Mouse (Mus musculus) neutrophil, adult 83 days (primary cell): ENCODE measurements around the gene Prrc2a. TPM values are rescaled to one million over a fixed set of nuclear protein-coding genes. Genes with fewer than 3 reads are reported as not detected.

Source experiments
- total RNA-seq, 2 experiments: library from RNA; stranded (reverse); gene quantifications; one replicate each; pipeline ENCODE4 v1.2.4; 2023

Gene Prrc2a
- total RNA-seq, 2 experiments from 2014 or later: 180 to 195 TPM

Other genes with a start within 250 kb of the Prrc2a start
- 10 to 100 TPM; 60.2 to 63.2 TPM for gene Neu1, start 233.6 kb downstream of the Prrc2a start, total RNA-seq
- 100 to 1,000 TPM in 1 of 2 experiments, 10 to 100 TPM in 1; 58.3 to 134 TPM for gene Hspa1b, start 205.7 kb downstream of the Prrc2a start, total RNA-seq
- gene Gm20481, start 195.0 kb downstream of the Prrc2a start, total RNA-seq: not detected
- 100 to 1,000 TPM in 1 of 2 experiments, 10 to 100 TPM in 1; 86.4 to 244 TPM for gene Hspa1a, start 192.7 kb downstream of the Prrc2a start, total RNA-seq
- under 1 TPM in 1 of 2 experiments, not detected in 1; 0.20 TPM for gene Hspa1l, start 192.2 kb downstream of the Prrc2a start, total RNA-seq
- 10 to 100 TPM; 41.4 to 45.7 TPM for gene Lsm2, start 183.0 kb downstream of the Prrc2a start, total RNA-seq
- 10 to 100 TPM; 61.7 to 68.3 TPM for gene Vars, start 163.9 kb downstream of the Prrc2a start, total RNA-seq
- gene Vwa7, start 148.3 kb downstream of the Prrc2a start, total RNA-seq: under 1 TPM in 1 of 2 experiments, not detected in 1; 0.15 TPM
- 1 to 10 TPM; 1.3 to 2.1 TPM for gene Sapcd1, start 136.9 kb downstream of the Prrc2a start, total RNA-seq
- gene Msh5, start 118.2 kb downstream of the Prrc2a start, total RNA-seq: 10 to 100 TPM; 11.5 to 12.5 TPM
- 100 to 1,000 TPM; 262 to 285 TPM for gene Clic1, start 114.9 kb downstream of the Prrc2a start, total RNA-seq
- 1 to 10 TPM; 2.5 to 3.1 TPM for gene Ddah2, start 105.9 kb downstream of the Prrc2a start, total RNA-seq
- 1 to 10 TPM in 1 of 2 experiments, not detected in 1; 1.0 TPM for gene Ly6g6c, start 99.5 kb downstream of the Prrc2a start, total RNA-seq
- gene Mpig6b, start 98.7 kb downstream of the Prrc2a start, total RNA-seq: under 1 TPM in 1 of 2 experiments, not detected in 1; 0.26 TPM
- gene Ly6g6e, start 88.0 kb downstream of the Prrc2a start, total RNA-seq: not detected
- not detected for gene Ly6g6d, start 86.8 kb downstream of the Prrc2a start, total RNA-seq
- under 1 TPM in 1 of 2 experiments, not detected in 1; 0.35 TPM for gene Ly6g6f, start 79.3 kb downstream of the Prrc2a start, total RNA-seq
- 10 to 100 TPM; 50.2 to 58.4 TPM for gene Abhd16a, start 75.6 kb downstream of the Prrc2a start, total RNA-seq
- not detected for gene Ly6g5c, start 56.6 kb downstream of the Prrc2a start, total RNA-seq
- gene Ly6g5b, start 49.5 kb downstream of the Prrc2a start, total RNA-seq: 10 to 100 TPM; 13.5 to 16.4 TPM
- 10 to 100 TPM; 20.2 to 26.5 TPM for gene Gpank1, start 43.4 kb downstream of the Prrc2a start, total RNA-seq
- 100 to 1,000 TPM; 172 TPM for gene Csnk2b, start 42.8 kb downstream of the Prrc2a start, total RNA-seq
- gene D17H6S53E, start 38.5 kb downstream of the Prrc2a start, total RNA-seq: 10 to 100 TPM; 16.4 to 24.3 TPM
- gene Apom, start 32.8 kb downstream of the Prrc2a start, total RNA-seq: under 1 TPM in 1 of 2 experiments, not detected in 1; 0.42 TPM
- 100 to 1,000 TPM; 222 to 226 TPM for gene Bag6, start 29.7 kb downstream of the Prrc2a start, total RNA-seq
- gene Aif1, start 11.2 kb upstream of the Prrc2a start, total RNA-seq: 10 to 100 TPM; 18.0 to 18.3 TPM
- 100 to 1,000 TPM; 564 to 656 TPM for gene Lst1, start 23.5 kb upstream of the Prrc2a start, total RNA-seq
- 10 to 100 TPM; 84.2 to 91.5 TPM for gene Ltb, start 29.5 kb upstream of the Prrc2a start, total RNA-seq
- gene Tnf, start 37.1 kb upstream of the Prrc2a start, total RNA-seq: 10 to 100 TPM; 71.0 to 84.1 TPM
- gene Lta, start 40.5 kb upstream of the Prrc2a start, total RNA-seq: not detected
- gene Gm16181, start 55.9 kb upstream of the Prrc2a start, total RNA-seq: not detected
- 1 to 10 TPM; 2.2 to 4.8 TPM for gene Atp6v1g2, start 68.8 kb upstream of the Prrc2a start, total RNA-seq
- 10 to 100 TPM; 18.6 to 19.5 TPM for gene Nfkbil1, start 70.9 kb upstream of the Prrc2a start, total RNA-seq
- gene Ddx39b, start 76.8 kb upstream of the Prrc2a start, total RNA-seq: 100 to 1,000 TPM; 208 to 239 TPM
- 1,000 to 10,000 TPM; 1,522 to 1,549 TPM for gene H2-D1, start 97.8 kb upstream of the Prrc2a start, total RNA-seq
- 1 to 10 TPM; 6.7 to 6.9 TPM for gene H2-Q1, start 155.5 kb upstream of the Prrc2a start, total RNA-seq
- 1 to 10 TPM; 5.5 to 6.4 TPM for gene H2-Q2, start 177.3 kb upstream of the Prrc2a start, total RNA-seq
- 10 to 100 TPM; 73.7 to 78.8 TPM for gene H2-Q4, start 214.7 kb upstream of the Prrc2a start, total RNA-seq